Mouse (Mus musculus): ENCODE measurements at regions not wholly inside any gene's neighbourhood (a gene's known extent, or its start where the extent isn't known, plus 50 kb on each side); places are given as distances from the start of the nearest gene placed in this dataset.

DNA sequence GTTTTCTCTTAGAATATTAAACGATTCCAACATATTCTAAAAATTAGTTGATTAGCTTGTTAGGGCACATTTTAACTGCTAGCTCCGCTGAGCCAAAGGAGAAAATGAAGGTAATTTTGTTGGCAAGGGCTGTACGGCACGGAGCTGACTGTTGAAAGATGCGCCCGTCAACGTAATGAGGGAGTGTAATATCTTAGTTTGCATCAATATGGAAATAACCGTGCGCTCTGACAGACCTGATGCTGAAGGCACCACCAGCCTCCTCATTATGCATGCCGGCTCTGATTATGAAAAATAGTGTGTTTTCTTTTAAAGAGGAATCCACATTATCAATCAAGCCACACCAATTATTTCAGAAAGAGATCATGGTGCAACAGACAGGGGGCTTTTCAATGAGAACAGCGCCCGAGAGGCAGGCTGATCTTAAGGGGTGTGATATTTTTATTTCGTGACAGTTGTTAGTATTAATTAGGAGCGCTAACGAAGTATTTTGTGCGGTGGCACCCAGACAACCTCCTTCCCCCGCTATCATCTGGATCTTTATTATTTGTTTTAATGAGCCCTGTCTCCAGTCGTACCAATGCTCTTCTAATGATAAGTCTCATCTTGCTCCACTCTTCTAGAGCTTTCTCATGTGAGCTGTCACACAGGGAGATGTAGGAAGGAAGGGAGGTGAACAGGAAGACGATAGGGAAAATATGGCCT, 99.9 kb upstream of the Ctbp2 start:
- no peak for DNase-seq

DNA sequence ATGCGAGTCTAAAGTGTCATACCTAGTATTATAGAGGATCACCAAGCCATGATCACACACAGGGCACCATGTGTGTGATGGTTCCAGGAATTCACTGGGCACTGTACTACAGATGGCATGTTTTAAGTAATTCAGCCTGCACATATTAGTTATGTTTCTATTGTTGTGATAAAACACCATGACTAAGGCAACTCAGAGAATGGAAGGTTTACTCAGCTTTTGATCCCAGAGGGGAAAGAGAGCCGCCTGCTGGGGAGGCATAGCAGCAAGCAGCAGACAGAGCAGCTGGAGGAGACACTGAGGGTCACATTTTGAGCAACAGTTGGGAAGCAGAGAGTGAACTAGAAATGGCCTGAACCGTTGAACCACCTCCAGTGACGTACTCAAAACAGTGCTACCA, 88.2 kb upstream of the Ctbp2 start:
- no peak for DNase-seq

DNA sequence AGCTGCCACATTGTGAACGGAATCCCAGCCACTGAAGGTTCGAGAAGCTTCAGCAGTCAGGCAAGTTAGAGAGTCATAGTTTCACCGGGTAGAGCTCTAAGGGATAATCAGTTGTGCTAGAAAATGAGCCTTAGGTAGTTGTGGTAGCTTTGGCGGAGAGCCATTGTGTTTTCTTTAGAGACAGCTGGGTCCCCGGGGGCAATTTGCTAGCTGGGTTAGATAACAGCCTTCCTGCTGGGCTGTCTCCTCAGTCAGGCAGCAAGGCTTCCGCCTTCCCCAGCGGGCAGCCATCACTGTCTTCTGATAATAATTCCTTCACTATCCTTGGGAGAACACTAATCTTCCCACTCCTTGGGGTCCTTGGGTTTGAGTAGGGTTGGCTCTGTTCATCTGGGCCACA, 81.5 kb upstream of the Ctbp2 start:
- no peak for DNase-seq

DNA sequence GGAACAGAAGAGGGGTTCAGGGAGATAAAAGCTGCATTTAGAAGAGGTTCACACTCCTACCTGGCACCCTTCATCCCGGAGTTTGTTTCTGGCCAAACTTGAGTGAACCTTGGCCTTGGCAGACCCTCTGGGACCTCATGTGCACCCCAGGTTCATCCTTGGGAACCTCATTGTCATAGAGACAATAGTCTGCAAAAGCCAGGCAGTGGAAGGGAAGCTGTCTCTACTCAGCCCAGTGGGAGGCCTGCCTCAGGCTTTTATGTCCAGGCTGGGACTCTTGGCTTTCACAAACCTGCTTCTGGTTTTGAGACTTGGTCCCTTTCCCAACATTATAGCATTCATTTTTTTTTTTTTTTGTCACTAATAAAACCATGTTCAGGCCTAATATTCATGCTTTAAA, 80.3 kb upstream of the Ctbp2 start:
- DNase-seq, result no peak

DNA sequence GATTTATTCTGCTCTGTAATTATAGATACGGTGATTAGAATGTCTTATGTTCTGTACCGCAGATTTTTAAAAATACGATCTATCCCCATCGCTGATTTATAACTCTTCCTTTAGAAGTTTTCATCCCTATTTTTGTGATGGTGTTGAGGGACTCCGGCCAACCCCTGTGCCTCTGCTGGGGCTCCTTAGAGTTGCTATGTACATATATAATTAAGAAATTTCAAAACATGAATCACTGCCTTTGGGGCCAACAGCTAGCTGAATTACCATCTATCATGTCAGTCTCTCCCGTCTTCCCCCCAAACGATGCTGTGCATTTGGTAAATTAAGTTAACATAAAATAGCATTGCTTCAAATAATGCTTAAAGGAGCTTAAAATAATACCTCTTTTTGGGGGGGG, 79.8 kb upstream of the Ctbp2 start:
- DNase-seq, result no peak

DNA sequence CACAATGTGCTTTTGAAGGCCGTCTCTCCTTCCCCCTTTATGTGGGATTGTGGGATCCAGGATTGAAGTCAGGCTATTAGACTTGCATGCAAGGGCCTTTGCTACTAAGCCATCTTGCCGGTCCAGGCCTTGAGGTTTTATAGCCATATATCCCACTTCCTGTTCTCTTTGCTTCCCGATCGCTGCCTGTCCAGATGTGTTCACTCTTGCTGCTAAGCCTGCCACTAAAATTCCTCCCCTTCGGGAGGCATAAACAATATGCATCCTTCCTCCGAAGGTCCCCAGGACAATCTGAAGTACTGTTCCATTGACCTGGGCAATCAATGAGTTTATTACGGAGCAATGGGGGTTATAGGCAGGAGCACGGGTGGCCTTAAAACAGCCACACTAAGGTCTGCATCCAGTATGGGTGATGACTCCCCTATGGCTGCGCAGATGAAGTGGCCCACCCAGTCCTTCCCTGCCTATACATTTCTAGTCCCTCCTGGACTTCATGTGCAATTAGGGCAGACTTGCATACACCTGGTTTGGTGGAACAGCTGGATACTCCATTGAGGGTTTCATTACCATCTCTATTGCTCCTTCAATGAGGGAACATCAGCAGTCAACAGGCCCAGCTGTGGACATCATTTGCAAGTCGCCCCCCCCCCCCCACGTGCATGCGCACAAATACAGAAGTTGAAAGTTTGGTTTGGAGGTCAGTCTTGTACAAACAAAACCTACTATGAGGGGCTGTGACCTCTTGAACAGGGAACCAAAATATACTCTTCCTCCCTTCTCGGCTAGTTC, 78.1 kb upstream of the Ctbp2 start:
- DNase-seq, result no peak

DNA sequence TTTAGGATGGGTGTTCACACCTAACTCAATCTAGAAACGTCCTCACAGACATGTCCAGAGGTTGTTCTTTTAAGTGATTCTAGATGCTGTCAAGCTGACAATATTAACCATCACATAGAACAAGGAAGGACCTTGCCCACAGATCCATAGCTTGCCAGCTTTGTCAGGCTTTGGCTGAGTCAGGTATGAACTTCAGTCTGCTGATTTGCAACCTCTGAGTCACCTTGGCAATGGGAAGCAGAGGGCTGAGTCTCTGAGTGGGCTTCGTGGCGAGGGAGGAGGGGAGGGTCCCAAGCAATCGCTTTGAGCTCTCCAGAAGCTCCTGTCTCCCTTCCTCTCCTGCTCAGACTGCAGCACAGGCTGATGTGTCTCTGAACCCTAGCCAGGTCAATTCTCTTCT, 74.9 kb upstream of the Ctbp2 start:
- no peak for DNase-seq

DNA sequence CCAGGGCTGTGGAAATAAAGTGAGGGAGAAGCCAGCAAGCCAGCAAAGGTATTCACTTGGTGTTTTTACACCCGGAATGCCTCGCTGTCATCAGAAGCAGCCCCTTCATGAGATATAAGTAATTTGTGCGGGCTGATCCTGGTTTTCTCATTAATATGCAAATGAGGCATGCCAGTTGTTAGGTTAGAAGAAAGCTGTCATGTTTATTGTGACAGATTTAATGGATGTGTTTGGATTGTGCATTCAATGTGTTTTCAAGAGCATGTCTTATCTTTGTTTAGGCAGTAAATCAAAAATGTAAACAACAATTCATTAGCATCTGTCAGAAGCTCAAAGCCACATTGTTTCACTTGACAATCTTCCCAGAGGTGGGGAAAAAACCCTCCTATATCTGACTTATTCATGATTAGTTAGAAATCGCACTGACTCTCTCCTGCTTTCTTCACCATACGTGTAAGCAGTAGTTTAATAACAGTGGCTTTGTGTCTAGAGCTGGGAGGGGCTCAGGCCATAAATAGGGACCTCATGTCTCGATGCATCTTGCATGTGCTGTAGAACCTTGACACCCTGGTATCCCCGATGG, 65.8 kb upstream of the Ctbp2 start:
- DNase-seq, result no peak

DNA sequence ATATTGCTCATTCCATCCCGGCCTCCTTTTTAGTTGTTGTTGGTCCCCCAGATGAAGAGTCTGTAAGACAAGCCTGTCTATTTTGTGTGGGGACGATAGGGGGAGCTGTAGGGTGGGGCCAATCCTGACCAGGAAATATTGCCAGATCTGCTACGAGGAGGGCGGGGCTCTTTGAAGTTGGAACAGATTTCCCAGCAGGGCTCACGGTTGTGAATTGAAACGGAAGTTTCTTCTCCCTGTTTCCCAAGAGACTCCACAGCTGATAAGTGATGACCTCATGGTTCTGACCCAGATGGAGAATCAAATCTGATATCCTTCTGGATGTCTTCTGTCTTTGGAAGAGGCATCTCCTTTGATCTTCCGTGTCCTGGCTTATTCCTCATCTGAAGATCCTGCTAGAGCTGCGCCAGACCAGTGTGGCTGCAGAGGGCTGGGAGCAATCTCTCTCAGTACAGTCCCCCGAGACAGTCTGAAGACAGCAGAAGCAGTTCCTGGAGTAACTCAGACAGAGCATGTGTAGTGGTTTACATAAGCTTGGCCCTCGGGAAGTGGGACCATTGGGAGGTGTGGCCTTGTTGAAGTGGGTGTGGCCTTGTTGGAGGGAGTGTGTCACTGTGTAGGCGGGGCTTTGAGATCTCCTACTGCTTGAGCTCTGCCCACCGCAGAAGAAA, 61.9 kb upstream of the Ctbp2 start:
- peak; percentile 80 to 87 for DNase-seq

DNA sequence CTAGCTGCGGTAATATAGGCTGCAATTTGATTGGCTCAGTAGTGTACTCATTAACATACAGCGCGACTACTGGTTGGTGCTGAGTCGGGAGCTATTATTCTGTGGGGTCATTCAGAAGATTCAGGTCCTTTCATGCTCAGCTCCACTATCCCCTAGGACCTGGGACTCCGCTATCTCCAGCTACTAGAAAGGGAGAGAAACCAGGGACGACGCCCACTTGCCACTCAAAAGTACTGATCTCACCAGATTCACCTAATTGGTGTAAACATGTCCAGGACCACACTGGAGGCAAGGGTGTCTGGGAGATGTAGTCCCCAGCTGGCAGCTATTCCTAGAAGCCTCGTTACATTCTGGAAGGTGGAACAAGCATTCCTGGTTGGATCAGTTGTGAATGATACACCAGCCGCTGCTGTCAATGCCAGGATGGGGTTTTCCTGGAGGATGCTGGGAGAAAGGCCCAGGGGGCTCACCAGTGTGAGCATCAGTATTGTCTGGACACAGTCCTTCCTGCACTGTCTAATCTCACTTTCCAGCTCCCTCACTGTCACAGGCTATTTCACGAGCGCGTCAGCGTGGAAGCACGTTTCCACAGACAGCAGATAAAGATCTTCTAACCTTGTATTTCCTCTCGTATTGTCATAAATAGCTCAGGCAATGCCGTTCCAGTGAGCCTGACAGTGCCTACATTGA, 60.9 kb upstream of the Ctbp2 start:
- DNase-seq, result no peak

DNA sequence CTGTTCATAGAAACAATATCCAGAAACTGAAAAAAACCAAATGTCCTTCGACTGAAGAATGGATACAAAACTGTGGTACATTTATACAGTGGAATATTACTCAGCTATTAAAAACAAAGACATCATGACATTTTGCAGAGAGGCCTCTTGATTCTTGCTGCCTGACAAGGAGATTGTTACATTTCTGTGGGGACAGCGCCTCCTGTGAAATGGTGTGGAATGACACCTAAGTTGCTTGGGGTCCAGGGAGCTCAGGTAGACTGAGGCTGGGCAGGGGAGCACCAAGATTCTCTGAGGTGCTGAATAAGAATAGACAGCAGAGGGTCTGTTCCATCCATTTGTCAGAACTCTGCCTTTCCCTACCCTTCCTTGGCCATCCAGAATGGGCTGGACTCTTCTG, 57.2 kb upstream of the Ctbp2 start:
- no peak for DNase-seq

DNA sequence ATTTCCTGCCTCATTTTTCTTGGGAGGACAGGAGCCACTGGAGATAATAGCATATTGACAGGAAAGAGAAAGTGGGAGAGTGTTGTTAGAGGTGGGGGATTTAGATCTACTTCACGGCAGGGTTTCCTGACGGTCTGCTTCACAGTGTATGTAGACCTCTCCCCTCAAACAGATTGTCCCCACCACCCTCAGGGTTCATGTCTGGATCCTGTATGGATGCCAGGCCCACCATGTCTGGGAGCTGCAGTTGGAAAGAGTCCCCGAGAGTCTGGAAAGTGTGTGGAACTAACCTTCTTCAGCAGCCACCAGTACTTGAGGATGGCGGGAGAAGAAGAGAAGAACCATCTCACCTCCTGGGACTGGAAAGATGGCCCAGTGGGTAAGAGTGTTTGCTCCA, 53.0 kb upstream of the Ctbp2 start:
- no peak for DNase-seq

DNA sequence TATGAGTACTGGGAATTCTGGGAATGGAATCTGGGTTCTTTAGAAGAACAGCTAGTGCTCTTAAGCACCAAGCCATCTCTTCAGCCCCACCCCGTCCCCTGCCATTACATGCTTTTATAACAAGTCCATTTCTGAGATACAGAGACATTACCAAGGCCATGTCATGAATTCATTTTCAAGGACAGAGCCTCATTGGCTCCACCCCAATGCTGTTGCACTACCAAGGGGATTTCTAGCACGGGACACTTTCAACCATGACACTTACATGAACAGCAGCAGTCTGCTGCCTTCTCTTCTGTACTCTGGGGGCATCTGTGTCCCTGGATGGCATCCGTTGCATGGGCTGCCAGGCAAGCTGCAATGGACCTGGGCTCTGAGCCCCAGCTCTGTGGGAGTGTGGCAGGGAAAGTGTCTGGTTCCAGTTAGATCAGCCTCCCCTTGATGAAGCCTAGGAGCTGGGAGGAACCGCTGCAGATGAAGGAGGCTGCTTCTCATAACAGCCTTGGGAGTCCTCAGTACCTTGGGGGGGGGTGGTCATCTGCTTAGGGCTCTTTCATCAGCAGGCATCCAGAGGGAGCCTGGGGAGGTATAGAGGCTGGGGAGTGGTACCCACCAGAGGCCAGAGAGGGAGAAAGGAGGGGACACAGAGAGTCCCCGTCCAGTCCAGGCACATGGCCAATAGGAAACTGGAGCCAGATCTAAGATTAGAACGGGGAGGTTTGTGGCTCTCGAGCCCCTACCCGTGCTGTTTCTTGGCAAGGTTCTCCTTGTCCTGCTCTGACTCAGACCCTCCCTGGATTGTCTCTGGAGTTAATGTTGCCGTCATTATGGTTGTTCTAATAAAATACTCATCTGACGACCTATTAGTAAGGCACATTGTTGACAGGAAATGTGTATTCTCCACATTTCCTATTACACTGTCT, 52.4 kb upstream of the Ctbp2 start:
- peak; percentile 56 to 62 for DNase-seq

Data from lung, postnatal 4 days (tissue).